Mouse (Mus musculus) inflammation-experienced regulatory T-cells, adult 6 months (primary cell): Measurements from ENCODE around the gene Gm11549. TPM values are rescaled to one million over a fixed set of nuclear protein-coding genes. Genes with fewer than 3 reads are reported as not detected.

Experiments used
- ATAC-seq: one replicate; pipeline ENCODE4 v1.8.0; 2017
- polyA plus RNA-seq, 3 experiments: library from polyadenylated mRNA; unstranded; fragments of 100-300 nt; shearing (Covaris generic); gene quantifications; one replicate each; pipeline ENCODE4 v1.2.1; 2017

Gene Gm11549
- polyA plus RNA-seq, 3 experiments from 2014 or later, result not detected

GRCm38 (mm10) chr3:36478776-36479175, 42.8 kb downstream of the Gm11549 start:
- no peak for ATAC-seq

GRCm38 (mm10) chr3:36476261-36477155, 45.1 kb downstream of the Gm11549 start:
- ATAC-seq, result no peak

- peak; percentile 95 for ATAC-seq
Measured at GRCm38 (mm10) chr3:36475532-36476087, 46.0 kb downstream of the Gm11549 start, which contains the start of the genes Anxa5 and 1810062G17Rik. Gene Anxa5, minus strand, starts transcription at chr3:36475894. Gene 1810062G17Rik, plus strand, starts transcription at chr3:36475937.

- ATAC-seq, result peak; percentile 1
Measured at GRCm38 (mm10) chr3:36474938-36475483, 46.6 kb downstream of the Gm11549 start.

GRCm38 (mm10) chr3:36474421-36474820, 47.2 kb downstream of the Gm11549 start:
- no peak for ATAC-seq

GRCm38 (mm10) chr3:36473222-36473621, 48.4 kb downstream of the Gm11549 start:
- no peak for ATAC-seq

- ATAC-seq, result no peak
Measured at GRCm38 (mm10) chr3:36471856-36472255, 49.8 kb downstream of the Gm11549 start.

- ATAC-seq, result no peak
Measured at GRCm38 (mm10) chr3:36468871-36469270, 52.7 kb downstream of the Gm11549 start.

GRCm38 (mm10) chr3:36467632-36468031, 54.0 kb downstream of the Gm11549 start:
- ATAC-seq, result no peak

- no peak for ATAC-seq
Measured at GRCm38 (mm10) chr3:36465538-36465937, 56.1 kb downstream of the Gm11549 start.

Other genes starting within 250 kb of the Gm11549 start
- gene Anxa5, start 45.9 kb downstream of the Gm11549 start, polyA plus RNA-seq, result 100 to 1,000 TPM; 124 to 194 (median 151) TPM
- 1 to 10 TPM; 1.7 to 2.9 (median 1.9) TPM for gene 1810062G17Rik, start 45.9 kb downstream of the Gm11549 start, polyA plus RNA-seq
- gene Exosc9, start 30.8 kb upstream of the Gm11549 start, polyA plus RNA-seq, result 10 to 100 TPM; 44.0 to 62.2 (median 49.6) TPM
- gene Ccna2, start 50.3 kb upstream of the Gm11549 start, polyA plus RNA-seq, result 10 to 100 TPM in 1 of 3 experiments, 1 to 10 TPM in 2; 2.7 to 42.2 (median 4.1) TPM
- gene Bbs7, start 91.7 kb upstream of the Gm11549 start, polyA plus RNA-seq, result 1 to 10 TPM in 1 of 3 experiments, under 1 TPM in 1, not detected in 1; 0.39 to 1.0 TPM
- not detected for gene Trpc3, start 168.4 kb upstream of the Gm11549 start, polyA plus RNA-seq